In the genomic region with DNA sequence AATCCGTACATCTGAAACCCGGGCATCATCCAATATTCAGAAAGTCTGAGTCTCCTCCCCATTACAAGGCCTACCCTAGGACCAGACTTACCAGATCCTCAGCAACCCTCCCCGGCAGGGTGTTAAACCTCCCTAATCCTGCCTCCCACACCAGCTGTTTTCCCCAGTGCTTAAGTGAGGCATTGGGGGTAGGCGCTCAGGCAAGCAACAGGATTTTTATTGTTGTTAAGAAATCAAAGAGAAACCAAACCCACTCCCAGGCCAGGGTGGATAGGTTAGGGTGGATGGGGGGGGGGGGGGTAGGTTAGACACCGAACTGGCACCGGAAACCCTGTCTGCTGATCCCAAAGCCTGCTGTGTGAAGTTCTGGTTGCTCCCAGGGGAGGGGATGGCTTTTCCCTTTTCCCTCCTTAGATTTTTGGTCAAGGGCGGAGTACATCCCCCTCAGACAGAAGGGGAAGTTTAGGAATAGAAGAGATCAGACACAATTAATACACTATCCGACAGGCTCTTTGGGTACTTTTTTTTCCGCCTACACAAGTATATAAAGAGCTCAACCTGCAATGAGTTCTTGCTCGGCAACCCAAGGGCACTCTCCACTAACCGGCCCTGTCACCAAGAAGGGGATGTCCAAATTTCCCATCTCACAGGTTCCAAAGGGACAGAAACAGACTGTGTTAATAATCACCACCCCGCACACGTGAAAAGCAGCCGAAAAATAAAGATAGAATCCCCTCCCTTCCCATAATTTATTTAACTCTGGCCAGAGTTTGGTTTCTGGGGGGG, we compare ENCODE assay signal across 8 mouse cellular contexts. TPM values are rescaled to one million over a fixed set of nuclear protein-coding genes. Genes with fewer than 3 reads are reported as not detected.
DNase-seq lines count a peak whose midpoint lies in the region; ATAC-seq and TF ChIP-seq lines count a peak whose summit lies in the region.

No protein-coding gene starts in this region.

- WGBS in thymus, adult 2 months, result under 1% methylated on average over 14 of the region's 14 CpGs
- 2% methylated on average over 14 of the region's 14 CpGs for WGBS in hindbrain, embryonic 13.5 days
- 1% methylated on average over 14 of the region's 14 CpGs for WGBS in midbrain, embryonic 10.5 days

- H3K4me3 ChIP-seq in thymus, adult 2 months (ENCODE audit: control insufficient read depth, insufficient read depth, low read length), result peak overlapping the region; percentile 94
- peak overlapping the region; percentile 92 for H3K4me3 ChIP-seq in hindbrain, embryonic 13.5 days
- peak overlapping the region; percentile 95 for H3K4me3 ChIP-seq in midbrain, embryonic 10.5 days

- peak; percentile 59 for DNase-seq in adrenal gland, adult 2 months
- DNase-seq in adrenal gland, postnatal 4 days (ENCODE audit: low spot score in 2 of 2), result no peak
- DNase-seq in thymus, adult 2 months, result peak; percentile 30
- DNase-seq in thymus, postnatal 10 days (ENCODE audit: low spot score in 2 of 2), result no peak
- DNase-seq in midbrain, embryonic 10.5 days (ENCODE audit: low spot score), result peak; percentile 34
- DNase-seq in thymus, postnatal 4 days, result peak; percentile 42
- DNase-seq in left cerebral cortex, adult 18-20 months (ENCODE audit: low spot score in 2 of 2), result no peak

- no peaks in the 10 kb centered on the region for H3K27me3 ChIP-seq in thymus, adult 2 months (ENCODE audit: control insufficient read depth, insufficient read depth, low read length)
- no peaks in the 10 kb centered on the region for H3K27me3 ChIP-seq in hindbrain, embryonic 13.5 days
- H3K27me3 ChIP-seq in midbrain, embryonic 10.5 days (ENCODE audit: low read depth, poor library complexity, severe bottlenecking), result no peaks in the 10 kb centered on the region

- no peaks in the 10 kb centered on the region for H3K9me3 ChIP-seq in hindbrain, embryonic 13.5 days
- H3K9me3 ChIP-seq in midbrain, embryonic 10.5 days (replicated peaks), result no peaks in the 10 kb centered on the region

- H3K36me3 ChIP-seq in thymus, adult 2 months (ENCODE audit: control insufficient read depth, insufficient read depth, low read length), result no peaks in the 10 kb centered on the region
- 0 out of 2 replicates have a peak, but pooled peaks cover 6% of the 10 kb centered on the region for H3K36me3 ChIP-seq in hindbrain, embryonic 13.5 days
- H3K36me3 ChIP-seq in midbrain, embryonic 10.5 days, result peaks cover 31% of the 10 kb centered on the region

- no peak for TF ChIP-seq POLR2A in thymus, adult 2 months (IDR thresholded peaks at IDR 0.05; ENCODE audit: control insufficient read depth, extremely low read depth, insufficient read depth, low read length, poor library complexity)

- TF ChIP-seq CTCF in thymus, adult 2 months (IDR thresholded peaks at IDR 0.05; ENCODE audit: borderline replicate concordance, control insufficient read depth, extremely low read depth, insufficient read depth, low read length, poor library complexity), result no peak

- H3K9ac ChIP-seq in hindbrain, embryonic 13.5 days, result peak overlapping the region; percentile 88

- H3K27ac ChIP-seq in thymus, adult 2 months (ENCODE audit: control insufficient read depth, insufficient read depth, low read length), result peak overlapping the region; percentile 83
- H3K27ac ChIP-seq in hindbrain, embryonic 13.5 days, result peak overlapping the region; percentile 95
- H3K27ac ChIP-seq in midbrain, embryonic 10.5 days (replicated peaks), result peak overlapping the region; percentile 94

- no peak for ATAC-seq in hindbrain, embryonic 13.5 days (ENCODE audit: low FRiP score)

- peak overlapping the region; percentile 95 for H3K4me2 ChIP-seq in hindbrain, embryonic 13.5 days

- H3K4me1 ChIP-seq in thymus, adult 2 months (replicated peaks; ENCODE audit: control insufficient read depth, insufficient read depth, low read length), result peaks cover 12% of the 10 kb centered on the region
- H3K4me1 ChIP-seq in hindbrain, embryonic 13.5 days (replicated peaks), result peaks cover 38% of the 10 kb centered on the region
- peaks cover 40% of the 10 kb centered on the region for H3K4me1 ChIP-seq in midbrain, embryonic 10.5 days

RNA-seq across cellular contexts. Expression of gene Tob2, which starts 1.5 kb away (rescaled TPM):
- 100 to 1,000 TPM in 1 of 2 experiments, 10 to 100 TPM in 1; 96.0 to 102 TPM for total RNA-seq in adrenal gland, adult 2 months (2021)
- 69.9 and 76.1 TPM in 2 replicates for polyA plus RNA-seq in adrenal gland, adult 2 months (2012; rRNA removed)
- 10 to 100 TPM; 66.2 to 67.2 TPM for total RNA-seq in adrenal gland, postnatal 4 days (2021)
- 64.6 and 76.1 TPM in 2 replicates for polyA plus RNA-seq in thymus, adult 2 months (2012; rRNA removed)
- 15.6 and 15.7 TPM in 2 replicates for polyA plus RNA-seq in hindbrain, embryonic 13.5 days (2015; fragmentation: Nextera tagmentation; extraction: Ambion mirVana)
- polyA plus RNA-seq in midbrain, embryonic 10.5 days (2016; fragmentation: Nextera tagmentation; extraction: Ambion mirVana), result 17.7 and 19.6 TPM in 2 replicates
- 10 to 100 TPM; 33.6 to 36.7 TPM for total RNA-seq in left cerebral cortex, adult 18-20 months (2021)

RNA-seq across cellular contexts. Expression of gene Phf5a, which starts 14.6 kb away (rescaled TPM):
- 10 to 100 TPM; 59.6 to 59.8 TPM for total RNA-seq in adrenal gland, adult 2 months (2021)
- 27.7 and 37.1 TPM in 2 replicates for polyA plus RNA-seq in adrenal gland, adult 2 months (2012; rRNA removed)
- total RNA-seq in adrenal gland, postnatal 4 days (2021), result 10 to 100 TPM; 62.7 to 71.2 TPM
- polyA plus RNA-seq in thymus, adult 2 months (2012; rRNA removed), result 71.7 and 87.9 TPM in 2 replicates
- polyA plus RNA-seq in hindbrain, embryonic 13.5 days (2015; fragmentation: Nextera tagmentation; extraction: Ambion mirVana), result 123 and 125 TPM in 2 replicates
- 224 and 252 TPM in 2 replicates for polyA plus RNA-seq in midbrain, embryonic 10.5 days (2016; fragmentation: Nextera tagmentation; extraction: Ambion mirVana)
- 10 to 100 TPM; 32.5 to 35.0 TPM for total RNA-seq in left cerebral cortex, adult 18-20 months (2021)

RNA-seq across cellular contexts. Expression of gene Aco2, which starts 15.0 kb away (rescaled TPM):
- total RNA-seq in adrenal gland, adult 2 months (2021), result 1,000 to 10,000 TPM; 1,000 to 1,044 TPM
- polyA plus RNA-seq in adrenal gland, adult 2 months (2012; rRNA removed), result 391 and 396 TPM in 2 replicates
- total RNA-seq in adrenal gland, postnatal 4 days (2021), result 100 to 1,000 TPM; 498 to 540 TPM
- polyA plus RNA-seq in thymus, adult 2 months (2012; rRNA removed), result 342 and 377 TPM in 2 replicates
- 237 and 248 TPM in 2 replicates for polyA plus RNA-seq in hindbrain, embryonic 13.5 days (2015; fragmentation: Nextera tagmentation; extraction: Ambion mirVana)
- polyA plus RNA-seq in midbrain, embryonic 10.5 days (2016; fragmentation: Nextera tagmentation; extraction: Ambion mirVana), result 152 and 163 TPM in 2 replicates
- 100 to 1,000 TPM; 414 to 429 TPM for total RNA-seq in left cerebral cortex, adult 18-20 months (2021)

RNA-seq across cellular contexts. Expression of gene Tef, which starts 54.9 kb away (rescaled TPM):
- 100 to 1,000 TPM in 1 of 2 experiments, 10 to 100 TPM in 1; 35.0 to 100 TPM for total RNA-seq in adrenal gland, adult 2 months (2021)
- polyA plus RNA-seq in adrenal gland, adult 2 months (2012; rRNA removed), result 35.0 and 69.3 TPM in 2 replicates
- 10 to 100 TPM; 84.6 to 86.1 TPM for total RNA-seq in adrenal gland, postnatal 4 days (2021)
- 29.3 and 34.6 TPM in 2 replicates for polyA plus RNA-seq in thymus, adult 2 months (2012; rRNA removed)
- polyA plus RNA-seq in hindbrain, embryonic 13.5 days (2015; fragmentation: Nextera tagmentation; extraction: Ambion mirVana), result 22.3 and 22.4 TPM in 2 replicates
- polyA plus RNA-seq in midbrain, embryonic 10.5 days (2016; fragmentation: Nextera tagmentation; extraction: Ambion mirVana), result 15.7 and 19.0 TPM in 2 replicates
- 100 to 1,000 TPM; 226 to 245 TPM for total RNA-seq in left cerebral cortex, adult 18-20 months (2021)

Comparison
In these comparisons a context has a peak if more than half of its experiments do, and no peak if none do; other contexts are left out.
1. DNase-seq: peak in adrenal gland, adult 2 months (single experiment), thymus, adult 2 months (single experiment), midbrain, embryonic 10.5 days (single experiment) and thymus, postnatal 4 days (single experiment); none in adrenal gland, postnatal 4 days (0 of 2), thymus, postnatal 10 days (0 of 2) and left cerebral cortex, adult 18-20 months (0 of 2).
2. Peak in every context shown above with its lines, with median percentiles within 50 percentile points of each other: H3K27ac ChIP-seq and H3K4me3 ChIP-seq.